ENCODE assay signal across 8 mouse cellular contexts in the genomic region with DNA sequence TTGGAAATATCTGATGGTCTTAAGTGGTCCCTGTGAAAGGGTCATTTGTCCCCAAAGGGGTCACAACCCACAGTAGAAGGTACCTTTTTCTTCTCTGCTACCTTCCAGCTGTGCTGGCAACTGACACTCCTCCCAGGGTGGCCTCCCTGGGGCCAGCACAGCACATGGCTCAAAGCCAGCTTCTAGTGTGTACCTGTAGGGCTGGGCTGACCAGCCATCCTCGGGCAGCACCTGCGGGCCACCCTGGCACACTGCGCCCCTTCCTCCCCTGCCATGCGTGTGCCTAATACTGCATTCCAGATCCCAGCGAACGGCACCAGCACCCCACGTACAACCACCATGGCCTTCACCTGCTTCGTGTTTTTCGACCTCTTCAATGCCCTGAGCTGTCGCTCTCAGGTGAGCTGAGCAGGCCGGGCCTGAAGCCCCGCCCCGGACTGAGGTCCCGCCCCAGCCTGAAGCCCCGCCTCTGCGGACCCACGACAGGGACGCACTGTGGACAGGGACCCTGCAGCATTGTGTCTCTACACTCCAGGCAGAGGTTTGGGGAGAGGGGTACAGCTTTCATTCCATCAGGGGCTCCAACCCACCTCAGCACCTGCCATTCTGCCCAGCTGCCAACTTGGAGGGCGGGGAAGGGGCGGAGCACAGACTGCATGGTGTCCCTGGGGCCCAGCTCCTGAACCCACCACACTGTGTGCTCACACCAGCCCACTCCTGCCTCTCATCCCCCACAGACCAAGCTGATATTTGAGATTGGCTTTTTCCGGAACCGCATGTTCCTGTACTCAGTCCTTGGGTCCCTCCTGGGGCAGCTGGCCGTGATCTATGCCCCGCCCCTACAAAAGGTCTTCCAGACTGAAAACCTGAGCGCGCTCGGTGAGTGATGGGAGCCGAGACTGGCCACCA. TPM values are rescaled to one million over a fixed set of nuclear protein-coding genes. Genes with fewer than 3 reads are reported as not detected.
DNase-seq lines count a peak whose midpoint lies in the region; ATAC-seq and TF ChIP-seq lines count a peak whose summit lies in the region.

No protein-coding gene starts in this region.

- no peak for TF ChIP-seq CTCF in spleen, adult 2 months (IDR thresholded peaks at IDR 0.05; ENCODE audit: extremely low read depth, insufficient read depth, insufficient read length, insufficient replicate concordance)
- TF ChIP-seq CTCF in midbrain, postnatal 0 days (IDR thresholded peaks at IDR 0.05), result no peak

- no peak overlapping the region for H3K27ac ChIP-seq in spleen, adult 2 months (ENCODE audit: insufficient read depth, low read length)
- H3K27ac ChIP-seq in hindbrain, embryonic 10.5 days, result peak overlapping the region; percentile 60; the same call in 1 of the 2 replicates
- H3K27ac ChIP-seq in limb, embryonic 12.5 days, result no peak overlapping the region
- H3K27ac ChIP-seq in midbrain, postnatal 0 days (ENCODE audit: low read depth, low read length), result no peak overlapping the region

- no peak for TF ChIP-seq POLR2A in spleen, adult 2 months (IDR thresholded peaks at IDR 0.05; ENCODE audit: low read depth, low read length)

- ATAC-seq in limb, embryonic 12.5 days (ENCODE audit: insufficient number of reproducible peaks, insufficient read depth, low FRiP score, low TSS enrichment, low read depth), result 0 out of 2 replicates have a peak, but pooled peaks have one; percentile 30
- 0 out of 2 replicates have a peak, but pooled peaks have one; percentile 20 for ATAC-seq in midbrain, postnatal 0 days (ENCODE audit: low FRiP score)

- peak overlapping the region; percentile 67 for H3K4me3 ChIP-seq in spleen, adult 2 months (ENCODE audit: extremely low read depth, insufficient read depth, insufficient read length)
- H3K4me3 ChIP-seq in hindbrain, embryonic 10.5 days, result peak overlapping the region; percentile 41
- H3K4me3 ChIP-seq in limb, embryonic 12.5 days (replicated peaks), result peak overlapping the region; percentile 32
- 0 out of 2 replicates have a peak overlapping the region, but pooled peaks have one; percentile 15 for H3K4me3 ChIP-seq in midbrain, postnatal 0 days (ENCODE audit: low read depth, low read length)

- 0 out of 2 replicates have a peak overlapping the region, but pooled peaks have one; percentile 8 for H3K9ac ChIP-seq in limb, embryonic 12.5 days (replicated peaks)
- 0 out of 2 replicates have a peak overlapping the region, but pooled peaks have one; percentile 15 for H3K9ac ChIP-seq in midbrain, postnatal 0 days (replicated peaks; ENCODE audit: low read length, poor library complexity, severe bottlenecking)

- H3K27me3 ChIP-seq in spleen, adult 2 months (ENCODE audit: control insufficient read depth, insufficient read depth, low read length), result no peaks in the 10 kb centered on the region
- peaks cover 4% of the 10 kb centered on the region for H3K27me3 ChIP-seq in hindbrain, embryonic 10.5 days (ENCODE audit: insufficient read depth, poor library complexity, severe bottlenecking)
- H3K27me3 ChIP-seq in limb, embryonic 12.5 days, result peaks cover 10% of the 10 kb centered on the region; the same call in 1 of the 2 replicates
- H3K27me3 ChIP-seq in midbrain, postnatal 0 days (ENCODE audit: insufficient read depth, low read length), result no peaks in the 10 kb centered on the region

- H3K4me1 ChIP-seq in spleen, adult 2 months (ENCODE audit: control insufficient read depth, insufficient read depth, insufficient read length), result peaks cover 12% of the 10 kb centered on the region
- peaks cover 32% of the 10 kb centered on the region for H3K4me1 ChIP-seq in hindbrain, embryonic 10.5 days (replicated peaks)
- peaks cover 15% of the 10 kb centered on the region for H3K4me1 ChIP-seq in limb, embryonic 12.5 days (replicated peaks)
- H3K4me1 ChIP-seq in midbrain, postnatal 0 days (ENCODE audit: insufficient read depth, low read length), result peaks cover 5% of the 10 kb centered on the region; the same call in 1 of the 2 replicates

- DNase-seq in spleen, adult 2 months (ENCODE audit: low read depth in 1 of 2, low spot score in 2 of 2), result no peak
- no peak for DNase-seq in spleen, postnatal 36 days (ENCODE audit: low spot score in 2 of 2)
- DNase-seq in hindbrain, embryonic 10.5 days (ENCODE audit: low spot score), result no peak
- no peak for DNase-seq in midbrain, postnatal 0 days (ENCODE audit: low spot score)
- no peak for DNase-seq in gastrocnemius, postnatal 4 days (ENCODE audit: low spot score in 2 of 2)
- no peak for DNase-seq in right cerebral cortex, adult 18-20 months
- no peak for DNase-seq in spleen, adult 12 weeks (ENCODE audit: low spot score)

- 12% methylated on average over 28 of the region's 28 CpGs for WGBS in spleen, adult 2 months
- 17% methylated on average over 28 of the region's 28 CpGs for WGBS in hindbrain, embryonic 10.5 days
- 23% methylated on average over 28 of the region's 28 CpGs for whole genome bisulfite sequencing in limb, embryonic 12.5 days
- WGBS in midbrain, postnatal 0 days, result 24% methylated on average over 28 of the region's 28 CpGs

- H3K4me2 ChIP-seq in limb, embryonic 12.5 days, result peak overlapping the region; percentile 55
- H3K4me2 ChIP-seq in midbrain, postnatal 0 days (ENCODE audit: low read depth, low read length, poor library complexity, severe bottlenecking), result peak overlapping the region; percentile 37

- no peaks in the 10 kb centered on the region for H3K36me3 ChIP-seq in spleen, adult 2 months (ENCODE audit: control insufficient read depth, insufficient read depth, low read length)
- H3K36me3 ChIP-seq in hindbrain, embryonic 10.5 days, result 0 out of 2 replicates have a peak, but pooled peaks cover under 1% of the 10 kb centered on the region
- H3K36me3 ChIP-seq in limb, embryonic 12.5 days, result no peaks in the 10 kb centered on the region
- no peaks in the 10 kb centered on the region for H3K36me3 ChIP-seq in midbrain, postnatal 0 days (ENCODE audit: insufficient read depth, low read length)

- no peaks in the 10 kb centered on the region for H3K9me3 ChIP-seq in hindbrain, embryonic 10.5 days
- no peaks in the 10 kb centered on the region for H3K9me3 ChIP-seq in limb, embryonic 12.5 days
- no peaks in the 10 kb centered on the region for H3K9me3 ChIP-seq in midbrain, postnatal 0 days (ENCODE audit: low read length)

RNA-seq across cellular contexts. Expression of gene Tldc1, which starts 22.7 kb away (rescaled TPM):
- 4.8 and 6.2 TPM in 2 replicates for polyA plus RNA-seq in spleen, adult 2 months (2012; rRNA removed)
- 12.6 and 15.3 TPM in 2 replicates for polyA plus RNA-seq in hindbrain, embryonic 10.5 days (2016; fragmentation: Nextera tagmentation; extraction: Ambion mirVana)
- polyA plus RNA-seq in limb, embryonic 12.5 days (2016; fragmentation: Nextera tagmentation; extraction: Ambion mirVana), result 10.3 and 11.6 TPM in 2 replicates
- total RNA-seq in midbrain, postnatal 0 days (2014; rRNA removed), result 18.5 and 20.4 TPM in 2 replicates
- polyA plus RNA-seq in midbrain, postnatal 0 days (2015; fragmentation: Nextera tagmentation; extraction: Ambion mirVana), result 6.7 and 7.4 TPM in 2 replicates
- 1 to 10 TPM; 6.4 to 7.8 TPM for total RNA-seq in gastrocnemius, postnatal 4 days (2021)

RNA-seq across cellular contexts. Expression of gene Atp2c2, which starts 55.7 kb away (rescaled TPM):
- polyA plus RNA-seq in spleen, adult 2 months (2012; rRNA removed), result 0.28 and 0.36 TPM in 2 replicates
- 1.4 TPM in 2 replicates for polyA plus RNA-seq in hindbrain, embryonic 10.5 days (2016; fragmentation: Nextera tagmentation; extraction: Ambion mirVana)
- polyA plus RNA-seq in limb, embryonic 12.5 days (2016; fragmentation: Nextera tagmentation; extraction: Ambion mirVana), result 1.8 and 1.9 TPM in 2 replicates
- total RNA-seq in midbrain, postnatal 0 days (2014; rRNA removed), result 0.28 and 0.82 TPM in 2 replicates
- 0.83 and 1.1 TPM in 2 replicates for polyA plus RNA-seq in midbrain, postnatal 0 days (2015; fragmentation: Nextera tagmentation; extraction: Ambion mirVana)
- total RNA-seq in gastrocnemius, postnatal 4 days (2021), result not detected

Comparison
In these comparisons a context has a peak if more than half of its experiments do, and no peak if none do; other contexts are left out.
1. H3K4me3 ChIP-seq: peak in every context shown above with its lines; median percentile 67 in spleen, adult 2 months; 41 in hindbrain, embryonic 10.5 days; 32 in limb, embryonic 12.5 days; 15 in midbrain, postnatal 0 days.